Mouse (Mus musculus): ENCODE results near the gene Naa80.

- TF ChIP-seq TAL1 (IDR thresholded peaks at IDR 0.05; ENCODE audit: low read length) (no peak), GATA1 (IDR thresholded peaks at IDR 0.05; ENCODE audit: low read length) (no peak)
These were observed 27.4 kb upstream of the Naa80 start, which contains the start of gene Rassf1 for GRCm38 (mm10) chr9:107551117-107551889.

Data from erythroblast, embryonic 14.5 days (primary cell).